Mouse (Mus musculus) liver, adult 2 months (tissue): Measurements from ENCODE around the gene Map6. TPM values are rescaled to one million over a fixed set of nuclear protein-coding genes. Genes with fewer than 3 reads are reported as not detected.

Experiments used
- DNase-seq: peaks from one replicate; pipeline ENCODE4 v3.0.0-alpha.2; 2011; ENCODE audit warnings: low read depth, low spot score; ENCODE audit errors: extremely low read depth
- H3K27ac ChIP-seq: fragments of 200-500 bp; replicated peaks from 2 replicates; pipeline ENCODE4 v1.5.1; 2012; ENCODE audit warnings: low read depth, mild to moderate bottlenecking, control low read depth, inconsistent platforms, low read length; ENCODE audit not compliant: insufficient read depth
- H3K27me3 ChIP-seq: fragments of 200-500 bp; 2 replicates; pipeline ENCODE4 v1.6.1; 2012; ENCODE audit warnings: mild to moderate bottlenecking, moderate library complexity, low read length, inconsistent platforms; ENCODE audit not compliant: control insufficient read depth, insufficient read depth
- H3K36me3 ChIP-seq: fragments of 200-500 bp; 2 replicates; pipeline ENCODE4 v1.6.1; 2012; ENCODE audit warnings: low read length, inconsistent platforms; ENCODE audit not compliant: control insufficient read depth, insufficient read depth
- H3K4me1 ChIP-seq: fragments of 200-500 bp; 2 replicates; pipeline ENCODE4 v1.6.1; 2011; ENCODE audit warnings: low read length; ENCODE audit not compliant: control insufficient read depth, insufficient read depth
- H3K4me3 ChIP-seq: fragments of 200-500 bp; 2 replicates; pipeline ENCODE4 v1.5.1; 2011; ENCODE audit warnings: low read depth, mild to moderate bottlenecking, control low read depth, low read length, moderate library complexity; ENCODE audit not compliant: insufficient read depth
- H3K79me2 ChIP-seq: fragments of 200-500 bp; 2 replicates; pipeline ENCODE4 v1.6.1; 2012; ENCODE audit warnings: inconsistent platforms, mild to moderate bottlenecking, low read length, moderate library complexity; ENCODE audit not compliant: control insufficient read depth, insufficient read depth
- H3K9ac ChIP-seq: fragments of 200-500 bp; 2 replicates; pipeline ENCODE4 v1.6.1; 2012; ENCODE audit warnings: low read depth, mild to moderate bottlenecking, control low read depth, inconsistent platforms, low read length
- CTCF ChIP-seq: fragments of 200-500 bp; IDR thresholded peaks from 2 replicates; pipeline ENCODE4 v1.5.1; 2011; ENCODE audit warnings: low read depth, low read length, control low read depth
- POLR2A ChIP-seq: fragments of 200-500 bp; IDR thresholded peaks from 2 replicates; pipeline ENCODE4 v1.6.1; 2011; ENCODE audit warnings: low read length, control low read depth; ENCODE audit not compliant: insufficient read depth; ENCODE audit errors: extremely low read depth
- WGBS: fragments of 180-500 bp; shearing (Covaris S2); methylation state at CpG from one replicate; pipeline ENCODE4 v1.1.7; 2018; 5-methylcytosine and 5-hydroxymethylcytosine counted together
- polyA plus RNA-seq: library from polyadenylated mRNA; depleted of rRNA; stranded (reverse); fragments of >200 nt; gene quantifications from 2 replicates; pipeline ENCODE4 v1.2.3, GENCODE M21; 2012
- total RNA-seq: library from RNA; depleted of rRNA; stranded (reverse); fragments of >200 nt; gene quantifications from 2 replicates; pipeline ENCODE4 v1.2.3, GENCODE M21; 2014

The Map6 gene
- total and polyA plus RNA-seq, 2 experiments: 0.04 TPM; not detected in 1

DNA sequence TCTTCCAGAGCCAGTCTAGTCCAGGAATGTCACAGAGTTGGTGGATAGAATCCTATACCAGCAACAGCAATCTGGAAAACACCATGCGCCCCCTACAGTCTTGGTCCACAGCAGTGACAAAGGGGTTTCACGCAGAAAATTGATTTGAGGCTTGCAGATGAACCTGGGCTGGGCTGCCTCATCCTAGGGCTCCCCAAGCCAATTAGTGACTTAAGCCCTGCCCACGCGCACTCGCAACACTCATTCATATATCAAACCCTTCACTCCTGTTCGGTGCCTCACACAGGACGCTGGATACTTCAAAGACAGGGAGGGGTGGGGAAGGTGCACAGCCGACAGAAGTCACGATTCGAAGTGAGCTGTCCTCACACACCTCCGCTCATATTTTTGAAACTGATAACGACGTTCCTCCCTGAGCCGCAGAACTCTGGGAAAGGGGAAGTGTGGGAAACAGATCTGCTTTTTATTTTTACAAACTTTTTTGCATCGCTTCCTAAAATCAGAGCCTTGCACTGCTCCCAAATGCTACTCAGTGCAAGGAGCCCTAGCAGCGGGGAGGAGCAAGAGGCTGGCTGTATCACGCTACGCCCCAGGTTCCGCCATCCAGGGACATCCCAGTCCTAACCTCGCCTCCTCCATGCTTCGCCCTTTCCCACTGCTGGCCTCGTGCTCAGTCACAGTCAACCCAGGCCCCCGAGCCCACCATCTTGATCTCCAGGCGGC, 113.4 kb downstream of the Map6 start:
- peak overlapping the region; percentile 41 for H3K9ac ChIP-seq
- no peaks in the 10 kb centered on the region for H3K4me1 ChIP-seq
- no peak for DNase-seq
- H3K27me3 ChIP-seq: peaks cover 3% of the 10 kb centered on the region; the same call in 1 of the 2 replicates
- no peaks in the 10 kb centered on the region for H3K79me2 ChIP-seq
- no peaks in the 10 kb centered on the region for H3K36me3 ChIP-seq
- peak overlapping the region; percentile 1; the same call in 1 of the 2 replicates for H3K27ac ChIP-seq
- WGBS: 1% methylated on average over 24 of the region's 24 CpGs
- TF ChIP-seq POLR2A: no peak
- TF ChIP-seq CTCF: no peak
- peak overlapping the region; percentile 63 for H3K4me3 ChIP-seq

DNA sequence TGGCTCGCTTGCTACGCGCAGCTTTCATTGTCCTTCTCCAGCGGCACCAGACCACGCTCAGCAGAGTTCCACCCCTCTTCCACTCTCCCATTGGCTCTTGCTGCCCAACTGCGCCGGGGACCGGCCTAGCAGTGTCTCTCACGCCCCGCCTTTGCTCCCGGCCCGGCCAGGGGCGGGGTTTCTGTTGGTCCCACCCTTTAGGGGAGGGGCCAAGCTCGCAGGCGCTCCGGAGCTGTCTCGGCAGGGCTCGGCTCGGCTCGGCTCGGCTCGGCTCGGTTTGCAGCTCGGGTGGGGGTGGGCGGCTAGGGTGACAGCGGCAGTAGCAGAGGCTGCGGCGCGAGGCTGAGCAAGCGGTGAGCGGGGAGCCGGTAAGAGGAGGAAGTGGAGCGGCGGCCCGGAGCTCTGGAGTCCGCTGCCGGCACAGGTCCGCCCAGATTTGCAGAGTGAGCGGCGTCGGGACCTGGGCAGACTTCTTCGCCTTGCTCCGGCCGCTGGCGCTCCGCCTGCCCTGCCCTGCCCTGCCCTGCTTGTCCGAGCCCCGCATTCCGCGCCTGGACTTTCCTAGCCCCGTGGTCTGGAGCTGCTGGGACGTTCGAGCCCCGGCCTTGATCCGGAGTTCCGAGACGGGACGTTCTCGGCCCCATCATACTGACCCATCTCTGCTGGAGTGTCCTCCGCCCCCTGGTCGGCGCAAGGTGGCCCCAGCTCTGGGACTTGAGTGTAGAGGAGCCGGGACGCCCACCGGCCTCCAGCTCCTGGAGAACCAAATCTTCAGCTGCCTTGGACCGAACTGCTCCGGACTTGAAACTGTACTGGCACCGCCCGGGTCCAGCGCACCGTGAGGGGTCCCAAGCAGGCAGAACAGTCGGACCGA, 114.2 kb downstream of the Map6 start, which contains the start of gene Gdpd5:
TSS of gene Gdpd5 (plus strand) at position 201 of the 874 bp plus-strand sequence.
- Histone ChIP-seq H3K27me3 (peaks cover 3% of the 10 kb centered on the region; the same call in 1 of the 2 replicates), H3K4me3 (peak within 1 kb of the TSS; percentile 63), H3K27ac (peak within 1 kb of the TSS; percentile 3; the same call in 1 of the 2 replicates), H3K36me3 (no peaks in the 10 kb centered on the region), H3K9ac (peak within 1 kb of the TSS; percentile 66), H3K4me1 (no peaks in the 10 kb centered on the region), H3K79me2 (no peaks in the 10 kb centered on the region)
- TF ChIP-seq POLR2A (no peak), CTCF (no peak)
- peak; percentile 78 for DNase-seq
- 1% methylated on average over 73 of the region's 73 CpGs for WGBS

DNA sequence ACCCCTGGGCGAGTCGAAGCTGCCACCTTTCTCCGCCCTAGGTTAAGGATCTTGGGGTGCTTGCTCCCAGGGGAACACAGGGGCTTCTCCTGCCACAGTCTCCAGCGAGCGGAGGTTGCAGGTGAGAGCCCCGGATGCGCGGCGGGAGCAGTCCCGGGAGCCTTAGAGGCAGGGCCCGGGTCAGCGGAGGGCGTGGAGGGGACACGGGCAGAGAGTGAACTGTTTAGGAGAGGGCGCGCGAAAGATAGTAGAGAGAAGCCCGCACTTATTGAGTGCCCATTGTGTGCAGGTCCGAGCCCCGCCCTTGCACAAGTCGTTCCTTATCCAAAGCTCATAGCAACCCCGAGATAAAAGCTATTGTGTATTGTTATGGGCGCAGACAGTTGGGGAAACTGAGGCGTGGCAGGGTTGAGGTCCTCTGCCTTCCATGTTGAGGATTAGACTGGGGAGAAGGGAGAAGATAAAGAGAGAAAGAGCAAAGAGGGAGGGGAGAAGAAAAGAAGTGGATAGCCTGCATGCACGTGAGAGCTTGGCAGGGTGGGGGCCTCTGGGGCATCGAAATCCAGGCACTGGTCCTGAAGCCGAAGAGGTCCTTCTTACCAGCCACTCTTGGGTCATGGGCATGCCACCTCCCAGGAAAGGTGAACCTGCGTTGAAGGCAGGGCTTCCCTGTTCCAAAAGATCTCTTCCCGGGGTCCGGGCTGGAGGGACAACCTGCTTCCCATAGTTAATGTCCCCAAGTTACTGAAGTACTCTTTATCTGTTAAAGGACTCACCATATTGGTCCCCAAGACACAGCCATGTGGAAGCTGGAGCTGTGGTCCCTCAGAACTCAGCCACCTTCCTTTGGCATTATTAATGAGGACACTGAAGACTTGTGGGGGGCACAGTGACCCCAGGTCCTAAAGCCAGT, 115.1 kb downstream of the Map6 start:
- Histone ChIP-seq H3K4me1 (no peaks in the 10 kb centered on the region), H3K27me3 (peaks cover 3% of the 10 kb centered on the region; the same call in 1 of the 2 replicates), H3K4me3 (peak overlapping the region; percentile 62), H3K36me3 (no peaks in the 10 kb centered on the region), H3K9ac (peak overlapping the region; percentile 66), H3K27ac (no peak overlapping the region), H3K79me2 (no peaks in the 10 kb centered on the region)
- WGBS: 13% methylated on average over 30 of the region's 30 CpGs
- no peak for DNase-seq
- TF ChIP-seq CTCF (no peak), POLR2A (no peak)

DNA sequence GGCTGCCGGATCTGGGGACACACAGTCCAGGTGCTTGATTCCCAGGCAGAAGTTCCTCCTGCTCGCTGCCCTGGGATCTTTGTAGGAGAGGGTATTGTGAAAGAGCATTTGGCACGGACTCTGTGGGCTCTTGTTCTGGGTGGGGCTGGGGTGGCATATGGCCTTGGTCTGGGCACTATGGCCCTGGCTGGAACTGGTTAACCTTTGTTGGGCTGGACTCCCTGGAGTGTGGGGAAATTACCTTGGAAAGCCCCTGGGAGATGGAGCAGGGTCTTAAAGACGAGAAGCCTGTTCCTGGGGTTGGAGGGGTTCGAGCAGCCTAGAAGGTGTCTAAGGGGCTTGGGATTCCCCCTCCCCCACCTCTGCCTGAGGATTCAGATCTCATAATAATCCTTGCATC, 116.0 kb downstream of the Map6 start:
- no peak overlapping the region for H3K4me3 ChIP-seq
- no peaks in the 10 kb centered on the region for H3K79me2 ChIP-seq
- no peaks in the 10 kb centered on the region for H3K4me1 ChIP-seq
- no peaks in the 10 kb centered on the region for H3K36me3 ChIP-seq
- H3K9ac ChIP-seq: no peak overlapping the region
- peaks cover 3% of the 10 kb centered on the region; the same call in 1 of the 2 replicates for H3K27me3 ChIP-seq
- TF ChIP-seq CTCF: no peak
- TF ChIP-seq POLR2A: no peak
- WGBS: 55% methylated on average over 5 of the region's 5 CpGs
- no peak overlapping the region for H3K27ac ChIP-seq
- DNase-seq: peak; percentile 46

DNA sequence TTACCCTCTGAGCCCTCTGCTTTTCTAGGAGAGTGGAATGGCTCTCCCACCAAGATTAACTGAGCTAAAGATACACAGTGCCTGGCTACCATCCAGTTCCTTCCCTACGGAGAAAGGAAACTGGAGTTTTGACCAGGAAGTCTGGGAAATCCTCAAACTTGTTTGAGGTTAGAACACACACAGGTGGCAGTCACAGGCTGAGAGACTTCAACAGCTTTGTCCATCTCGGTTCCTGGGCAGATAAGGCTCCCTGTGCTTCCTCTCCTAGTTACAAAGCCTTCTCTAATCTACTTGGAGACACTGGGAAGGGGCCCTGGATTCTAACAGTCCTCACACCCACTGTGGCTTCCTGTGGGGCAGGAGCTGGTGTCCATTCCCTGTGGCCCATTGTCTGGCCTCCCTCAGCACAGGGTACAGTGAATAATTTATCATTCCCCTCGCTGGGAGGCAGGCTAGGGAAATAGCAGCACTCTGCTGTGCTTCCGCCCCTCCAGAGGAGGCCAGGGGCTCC, 116.9 kb downstream of the Map6 start:
- WGBS: 62% methylated on average over 4 of the region's 4 CpGs
- H3K4me3 ChIP-seq: no peak overlapping the region
- H3K27ac ChIP-seq: no peak overlapping the region
- no peaks in the 10 kb centered on the region for H3K36me3 ChIP-seq
- no peaks in the 10 kb centered on the region for H3K4me1 ChIP-seq
- DNase-seq: no peak
- H3K79me2 ChIP-seq: no peaks in the 10 kb centered on the region
- TF ChIP-seq CTCF (no peak), POLR2A (no peak)
- H3K9ac ChIP-seq: no peak overlapping the region
- H3K27me3 ChIP-seq: peaks cover 3% of the 10 kb centered on the region; the same call in 1 of the 2 replicates
